ENCODE assay signal across 14 mouse cellular contexts in genomic region chr2:49633231-49633630, GRCm38 (mm10). TPM values are rescaled to one million over a fixed set of nuclear protein-coding genes. Genes with fewer than 3 reads are reported as not detected.
DNase-seq lines count a peak whose midpoint lies in the region; ATAC-seq and TF ChIP-seq lines count a peak whose summit lies in the region.
"Had no signal": no experiment of that assay in that cellular context is flagged by ENCODE, and none has a peak within 500 bp of the region (broad histone marks: within the 10 kb centered on the region; RNA-seq: fewer than 3 reads in every experiment).

No protein-coding gene starts in this region.

- peak; percentile 71 for ATAC-seq in forebrain, embryonic 11.5 days (replicated peaks; ENCODE audit: low FRiP score)
- ATAC-seq in hindbrain, embryonic 16.5 days, result peak; percentile 71
- peak; percentile 29; the same call in 1 of the 2 replicates for ATAC-seq in midbrain, postnatal 0 days (ENCODE audit: low FRiP score)
- ATAC-seq: intestine, embryonic 15.5 days; liver, postnatal 0 days had no signal

- peak overlapping the region; percentile 77 for H3K27ac ChIP-seq in forebrain, embryonic 11.5 days (ENCODE audit: low read depth, low read length)
- H3K27ac ChIP-seq in hindbrain, embryonic 16.5 days (ENCODE audit: low read depth, low read length), result peak overlapping the region; percentile 67
- H3K27ac ChIP-seq in midbrain, postnatal 0 days (ENCODE audit: low read depth, low read length), result 0 out of 2 replicates have a peak overlapping the region, but pooled peaks have one; percentile 28
- H3K27ac ChIP-seq: heart, embryonic 13.5 days; intestine, embryonic 15.5 days had no signal

- H3K9ac ChIP-seq in forebrain, embryonic 11.5 days (ENCODE audit: low read length), result peak overlapping the region; percentile 50
- H3K9ac ChIP-seq in hindbrain, embryonic 16.5 days (ENCODE audit: low read depth, low read length), result no peak overlapping the region; the same call in 1 of the 2 replicates
- H3K9ac ChIP-seq in midbrain, postnatal 0 days (replicated peaks; ENCODE audit: low read length, poor library complexity, severe bottlenecking), result 0 out of 2 replicates have a peak overlapping the region, but pooled peaks have one; percentile 29
- H3K9ac ChIP-seq: heart, embryonic 13.5 days; intestine, embryonic 15.5 days; liver, postnatal 0 days had no signal

- WGBS in forebrain, embryonic 11.5 days, result 18% methylated on average over 9 of the region's 9 CpGs
- 11% methylated on average over 9 of the region's 9 CpGs for WGBS in hindbrain, embryonic 16.5 days
- WGBS in midbrain, postnatal 0 days, result 10% methylated on average over 9 of the region's 9 CpGs

- TF ChIP-seq CTCF in midbrain, postnatal 0 days (IDR thresholded peaks at IDR 0.05), result no peak

- H3K27me3 ChIP-seq in forebrain, embryonic 11.5 days (ENCODE audit: control insufficient read depth, insufficient read depth, low read length), result no peaks in the 10 kb centered on the region
- H3K27me3 ChIP-seq in hindbrain, embryonic 16.5 days (replicated peaks; ENCODE audit: control insufficient read depth, insufficient read depth, low read length), result no peaks in the 10 kb centered on the region
- no peaks in the 10 kb centered on the region for H3K27me3 ChIP-seq in midbrain, postnatal 0 days (ENCODE audit: insufficient read depth, low read length)
- H3K27me3 ChIP-seq: heart, embryonic 13.5 days; intestine, embryonic 15.5 days had no signal

- intact Hi-C loops in gastrocnemius, postnatal 36 days (cut with DNase I), result no loop called here

- no peak overlapping the region for H3K4me3 ChIP-seq in forebrain, embryonic 11.5 days (ENCODE audit: low read depth, low read length)
- H3K4me3 ChIP-seq in hindbrain, embryonic 16.5 days (ENCODE audit: low read length), result no peak overlapping the region
- H3K4me3 ChIP-seq in midbrain, postnatal 0 days (ENCODE audit: low read depth, low read length), result no peak overlapping the region
- H3K4me3 ChIP-seq: heart, embryonic 13.5 days; intestine, embryonic 15.5 days; megakaryocyte, embryonic 14.5 days had no signal

- H3K4me1 ChIP-seq in forebrain, embryonic 11.5 days (replicated peaks; ENCODE audit: control insufficient read depth, insufficient read depth, low read length), result peaks cover 12% of the 10 kb centered on the region
- H3K4me1 ChIP-seq in hindbrain, embryonic 16.5 days (ENCODE audit: control insufficient read depth, insufficient read depth, low read depth, low read length), result peaks cover 29% of the 10 kb centered on the region
- H3K4me1 ChIP-seq in midbrain, postnatal 0 days (ENCODE audit: insufficient read depth, low read length), result peaks cover 16% of the 10 kb centered on the region; the same call in 1 of the 2 replicates
- H3K4me1 ChIP-seq: heart, embryonic 13.5 days; intestine, embryonic 15.5 days; megakaryocyte, embryonic 14.5 days had no signal

- H3K4me2 ChIP-seq in forebrain, embryonic 11.5 days (ENCODE audit: low read depth, low read length, severe bottlenecking), result peak overlapping the region; percentile 31; the same call in 1 of the 2 replicates
- peak overlapping the region; percentile 43 for H3K4me2 ChIP-seq in hindbrain, embryonic 16.5 days (ENCODE audit: low read length)
- H3K4me2 ChIP-seq in midbrain, postnatal 0 days (ENCODE audit: low read depth, low read length, poor library complexity, severe bottlenecking), result peak overlapping the region; percentile 34
- H3K4me2 ChIP-seq: heart, embryonic 13.5 days; intestine, embryonic 15.5 days had no signal

- H3K9me3 ChIP-seq in forebrain, embryonic 11.5 days (ENCODE audit: control insufficient read depth, low read length), result no peaks in the 10 kb centered on the region
- no peaks in the 10 kb centered on the region for H3K9me3 ChIP-seq in hindbrain, embryonic 16.5 days (ENCODE audit: control insufficient read depth, low read length)
- H3K9me3 ChIP-seq in midbrain, postnatal 0 days (ENCODE audit: low read length), result no peaks in the 10 kb centered on the region
- H3K9me3 ChIP-seq: G1E; heart, embryonic 13.5 days; intestine, embryonic 15.5 days had no signal

- DNase-seq in 3T3-L1 (ENCODE audit: low read depth, low spot score), result peak; percentile 23
- peak; percentile 56 for DNase-seq in forebrain, embryonic 11.5 days (ENCODE audit: low spot score)
- peak; percentile 33 for DNase-seq in midbrain, postnatal 0 days (ENCODE audit: low spot score)
- no peak for DNase-seq in gastrocnemius, postnatal 36 days
- no peak for DNase-seq in adrenal gland, postnatal 14 days
- DNase-seq in spleen, postnatal 36 days (ENCODE audit: low spot score in 2 of 2), result no peak
- no peak for DNase-seq in cerebellum, postnatal 36 days
- DNase-seq: liver, postnatal 0 days; thymus, postnatal 36 days had no signal

- no peaks in the 10 kb centered on the region for H3K36me3 ChIP-seq in forebrain, embryonic 11.5 days (ENCODE audit: control insufficient read depth, insufficient read depth, low read length)
- H3K36me3 ChIP-seq in hindbrain, embryonic 16.5 days (ENCODE audit: control insufficient read depth, insufficient read depth, low read length), result no peaks in the 10 kb centered on the region
- no peaks in the 10 kb centered on the region for H3K36me3 ChIP-seq in midbrain, postnatal 0 days (ENCODE audit: insufficient read depth, low read length)
- H3K36me3 ChIP-seq: G1E; heart, embryonic 13.5 days; intestine, embryonic 15.5 days had no signal

RNA-seq across cellular contexts. Expression of gene Kif5c, which starts 14.1 kb away (rescaled TPM):
- polyA plus RNA-seq in forebrain, embryonic 11.5 days (2014; fragmentation: Nextera tagmentation; extraction: Ambion mirVana), result 88.9 and 90.1 TPM in 2 replicates
- 168 and 173 TPM in 2 replicates for polyA plus RNA-seq in hindbrain, embryonic 16.5 days (2015; fragmentation: Nextera tagmentation; extraction: Ambion mirVana)
- 328 and 412 TPM in 2 replicates for total RNA-seq in midbrain, postnatal 0 days (2014; rRNA removed)
- 159 and 170 TPM in 2 replicates for polyA plus RNA-seq in midbrain, postnatal 0 days (2015; fragmentation: Nextera tagmentation; extraction: Ambion mirVana)
- total RNA-seq in gastrocnemius, postnatal 36 days (2021), result under 1 TPM; 0.28 to 0.64 TPM
- total RNA-seq in adrenal gland, postnatal 14 days (2021), result 7.0 and 10.0 TPM in 2 replicates

Comparison
In these comparisons a context has a peak if more than half of its experiments do, and no peak if none do; other contexts are left out.
1. DNase-seq: peak in 3T3-L1 (single experiment), forebrain, embryonic 11.5 days (single experiment) and midbrain, postnatal 0 days (single experiment); none in gastrocnemius, postnatal 36 days (0 of 2), adrenal gland, postnatal 14 days (single experiment), spleen, postnatal 36 days (0 of 2) and cerebellum, postnatal 36 days (0 of 2).
2. RNA of gene Kif5c, which starts 14.1 kb away (total RNA-seq): 328 to 412 TPM in midbrain, postnatal 0 days; 7.0 to 10.0 TPM in adrenal gland, postnatal 14 days and 0.28 to 0.64 TPM in gastrocnemius, postnatal 36 days; every median in the first group is over 10 times any median in the second.
3. Peak in every context shown above with its lines, with median percentiles within 50 percentile points of each other: ATAC-seq, H3K27ac ChIP-seq and H3K4me2 ChIP-seq.